Mouse (Mus musculus) E14TG2a.4 (cell line): Measurements from ENCODE around the gene Il34.

Source experiments
- H3K27me3 ChIP-seq: 2 replicates; pipeline ENCODE4 v1.6.1; 2014; ENCODE audit warnings: low read length, control low read depth; ENCODE audit not compliant: insufficient read depth
- H3K36me3 ChIP-seq: 2 replicates; pipeline ENCODE4 v1.6.1; 2014; ENCODE audit warnings: low read length, control low read depth; ENCODE audit not compliant: insufficient read depth
- H3K4me1 ChIP-seq: replicated peaks from 2 replicates; pipeline ENCODE4 v1.6.1; 2014; ENCODE audit warnings: low read depth, low read length, control low read depth
- H3K4me3 ChIP-seq: replicated peaks from 2 replicates; pipeline ENCODE4 v1.5.1; 2014; ENCODE audit warnings: mild to moderate bottlenecking, low read length
- H3K9me3 ChIP-seq: 2 replicates; pipeline ENCODE4 v1.6.1; 2014; ENCODE audit warnings: low read length, control low read depth
- CTCF ChIP-seq: conservative IDR thresholded peaks from 2 replicates; pipeline ENCODE4 v1.5.1; 2014; ENCODE audit warnings: low read length
- NANOG ChIP-seq: IDR thresholded peaks from 2 replicates; pipeline ENCODE4 v1.6.1; 2014; ENCODE audit warnings: borderline replicate concordance, low read length, mixed read lengths
- POU5F1 ChIP-seq: IDR thresholded peaks from 2 replicates; pipeline ENCODE4 v1.6.1; 2014; ENCODE audit warnings: low read length, borderline replicate concordance

The Il34 gene

GRCm38 (mm10) chr8:110726893-110727292, 78.8 kb downstream of the Il34 start:
- Histone ChIP-seq H3K4me1 (peaks cover 31% of the 10 kb centered on the region), H3K36me3 (peaks cover 31% of the 10 kb centered on the region), H3K27me3 (peaks cover 67% of the 10 kb centered on the region), H3K9me3 (no peaks in the 10 kb centered on the region), H3K4me3 (peak overlapping the region; percentile 69)
- TF ChIP-seq CTCF, result peak; percentile 35
- TF ChIP-seq POU5F1, result no peak
- no peak for TF ChIP-seq NANOG

GRCm38 (mm10) chr8:110725084-110725838, 80.5 kb downstream of the Il34 start:
- H3K27me3 ChIP-seq, result peaks cover 64% of the 10 kb centered on the region
- H3K4me3 ChIP-seq, result no peak overlapping the region
- H3K36me3 ChIP-seq, result peaks cover 26% of the 10 kb centered on the region
- H3K9me3 ChIP-seq, result no peaks in the 10 kb centered on the region
- TF ChIP-seq POU5F1, result no peak
- TF ChIP-seq NANOG, result no peak
- no peak for TF ChIP-seq CTCF
- peaks cover 38% of the 10 kb centered on the region for H3K4me1 ChIP-seq

GRCm38 (mm10) chr8:110724493-110724892, 81.2 kb downstream of the Il34 start:
- peaks cover 33% of the 10 kb centered on the region for H3K36me3 ChIP-seq
- H3K9me3 ChIP-seq, result no peaks in the 10 kb centered on the region
- peaks cover 64% of the 10 kb centered on the region for H3K27me3 ChIP-seq
- H3K4me3 ChIP-seq, result no peak overlapping the region
- peaks cover 45% of the 10 kb centered on the region for H3K4me1 ChIP-seq
- TF ChIP-seq NANOG (no peak), POU5F1 (no peak)

- Histone ChIP-seq H3K9me3 (no peaks in the 10 kb centered on the region), H3K4me3 (peak overlapping the region; percentile 83), H3K27me3 (peaks cover 52% of the 10 kb centered on the region), H3K4me1 (peaks cover 51% of the 10 kb centered on the region), H3K36me3 (peaks cover 31% of the 10 kb centered on the region)
- TF ChIP-seq NANOG (no peak), POU5F1 (no peak), CTCF (no peak)
Observed at GRCm38 (mm10) chr8:110722414-110723011, 83.2 kb downstream of the Il34 start.

GRCm38 (mm10) chr8:110721606-110722413, 83.9 kb downstream of the Il34 start:
- Histone ChIP-seq H3K36me3 (peaks cover 34% of the 10 kb centered on the region), H3K9me3 (no peaks in the 10 kb centered on the region), H3K4me3 (peak overlapping the region; percentile 83), H3K4me1 (peaks cover 51% of the 10 kb centered on the region), H3K27me3 (peaks cover 47% of the 10 kb centered on the region)
- TF ChIP-seq POU5F1 (no peak), CTCF (no peak), NANOG (no peak)

GRCm38 (mm10) chr8:110720685-110721598, 84.8 kb downstream of the Il34 start, which contains the start of gene Mtss1l:
TSS of gene Mtss1l (plus strand) at chr8:110721476.
- Histone ChIP-seq H3K4me3 (peak within 1 kb of the TSS; percentile 83), H3K4me1 (peaks cover 49% of the 10 kb centered on the region), H3K27me3 (peaks cover 46% of the 10 kb centered on the region), H3K36me3 (peaks cover 40% of the 10 kb centered on the region), H3K9me3 (no peaks in the 10 kb centered on the region)
- 0 out of 2 replicates have a peak, but pooled peaks have one; percentile 1 for TF ChIP-seq CTCF
- no peak for TF ChIP-seq POU5F1

GRCm38 (mm10) chr8:110719898-110720653, 85.6 kb downstream of the Il34 start:
- H3K4me1 ChIP-seq, result peaks cover 46% of the 10 kb centered on the region
- peak overlapping the region; percentile 83; the same call in 1 of the 2 replicates for H3K4me3 ChIP-seq
- no peak for TF ChIP-seq CTCF
- no peak for TF ChIP-seq POU5F1
- TF ChIP-seq NANOG, result no peak
- peaks cover 49% of the 10 kb centered on the region for H3K36me3 ChIP-seq
- H3K9me3 ChIP-seq, result no peaks in the 10 kb centered on the region
- peaks cover 38% of the 10 kb centered on the region for H3K27me3 ChIP-seq
